In the genomic region with DNA sequence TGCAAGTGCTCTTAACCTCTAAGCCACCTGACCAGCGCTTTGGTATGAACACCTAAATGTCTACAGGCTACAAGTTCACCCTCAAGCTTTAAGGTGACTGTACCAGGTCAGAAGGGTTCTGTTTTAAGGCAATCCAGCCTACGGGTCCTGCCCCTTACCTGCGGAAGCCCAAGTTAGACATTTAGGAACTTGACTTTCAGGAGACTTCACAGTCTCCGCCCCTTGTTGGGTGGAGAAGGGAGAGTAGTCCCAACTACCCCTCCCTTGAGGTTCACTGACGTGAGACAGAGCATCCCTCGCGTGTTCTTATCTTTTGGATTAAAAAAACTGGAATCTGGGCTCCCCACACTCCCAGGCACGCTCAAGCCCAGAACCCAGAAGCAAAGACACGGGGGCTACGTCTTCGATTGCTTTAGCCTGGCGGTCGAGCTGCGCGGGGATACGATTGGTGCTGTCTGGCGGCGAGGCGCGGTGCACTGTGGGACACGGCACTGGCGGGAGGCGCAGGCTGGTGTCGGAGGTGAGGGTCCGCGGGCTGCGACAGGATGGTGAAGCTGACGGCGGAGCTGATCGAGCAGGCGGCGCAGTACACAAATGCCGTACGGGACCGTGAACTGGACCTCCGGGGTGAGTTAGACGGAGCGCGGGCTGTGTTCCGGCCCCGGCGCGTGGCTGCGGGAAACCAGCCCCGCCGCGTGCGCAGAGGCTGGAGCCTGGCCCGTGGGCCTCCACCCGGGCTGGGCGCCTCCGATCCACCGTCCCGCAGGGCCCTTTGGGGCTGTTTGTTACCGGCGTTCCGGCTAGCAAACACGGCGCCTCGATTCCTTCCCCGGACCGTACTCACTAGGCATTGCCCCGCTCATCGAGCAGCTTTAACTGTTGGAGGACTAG, we compare ENCODE assay signal across 8 mouse cellular contexts. TPM values are rescaled to one million over a fixed set of nuclear protein-coding genes. Genes with fewer than 3 reads are reported as not detected.
A peak's percentile ranks its signal among the peaks of the same experiment; 100 is the strongest.
DNase-seq lines count a peak whose midpoint lies in the region; ATAC-seq and TF ChIP-seq lines count a peak whose summit lies in the region.

No protein-coding gene starts in this region.

- TF ChIP-seq CTCF in CH12.LX (conservative IDR thresholded peaks at IDR 0.05 in 1 of 2, IDR thresholded peaks at IDR 0.05 in 1 of 2; ENCODE audit: low read depth in 2 of 2, low read length in 2 of 2): no peak
- peak; percentile 26; the same call in 1 of the 2 replicates for TF ChIP-seq CTCF in liver, embryonic 14.5 days (IDR thresholded peaks at IDR 0.05; ENCODE audit: low read depth)

- H3K4me3 ChIP-seq in CH12.LX (replicated peaks in 1 of 3; ENCODE audit: low read depth in 2 of 3, low read length in 2 of 3, poor library complexity in 1 of 3): peak overlapping the region; percentile 70 to 93 (median 93)
- peak overlapping the region; percentile 97 for H3K4me3 ChIP-seq in forebrain, embryonic 10.5 days
- peak overlapping the region; percentile 94 for H3K4me3 ChIP-seq in heart, embryonic 15.5 days
- H3K4me3 ChIP-seq in liver, embryonic 14.5 days (ENCODE audit: insufficient read depth in 1 of 2, low read depth in 2 of 2, low read length in 2 of 2): peak overlapping the region; percentile 72 to 82
- H3K4me3 ChIP-seq in stomach, embryonic 15.5 days (replicated peaks): peak overlapping the region; percentile 87

- H3K9ac ChIP-seq in CH12.LX (ENCODE audit: insufficient read depth, low read depth): peak overlapping the region; percentile 68
- peak overlapping the region; percentile 90 for H3K9ac ChIP-seq in heart, embryonic 15.5 days
- H3K9ac ChIP-seq in liver, embryonic 14.5 days (replicated peaks): peak overlapping the region; percentile 89
- H3K9ac ChIP-seq in stomach, embryonic 15.5 days: peak overlapping the region; percentile 94

- peaks cover 44% of the 10 kb centered on the region for H3K79me2 ChIP-seq in CH12.LX (replicated peaks; ENCODE audit: control insufficient read depth, extremely low read depth, insufficient read depth, poor library complexity, severe bottlenecking)

- peak overlapping the region; percentile 67 for H3K4me2 ChIP-seq in CH12.LX (ENCODE audit: insufficient read depth, low read depth, poor library complexity, severe bottlenecking)
- H3K4me2 ChIP-seq in heart, embryonic 15.5 days: peak overlapping the region; percentile 78
- H3K4me2 ChIP-seq in liver, embryonic 14.5 days (ENCODE audit: low read depth): peak overlapping the region; percentile 68
- H3K4me2 ChIP-seq in stomach, embryonic 15.5 days: peak overlapping the region; percentile 86

- in situ Hi-C loops in CH12.LX (cut with MboI; ENCODE audit: low pct_ligation_motif_present, low pct_unique_long_range_greater_than_20kb, low sequenced_read_pairs): no loop called here

- no peaks in the 10 kb centered on the region for H3K27me3 ChIP-seq in CH12.LX (replicated peaks)
- H3K27me3 ChIP-seq in forebrain, embryonic 10.5 days (ENCODE audit: poor library complexity, severe bottlenecking): 0 out of 2 replicates have a peak, but pooled peaks cover 8% of the 10 kb centered on the region
- no peaks in the 10 kb centered on the region for H3K27me3 ChIP-seq in heart, embryonic 15.5 days
- H3K27me3 ChIP-seq in liver, embryonic 14.5 days (ENCODE audit: control insufficient read depth, insufficient read depth, low read length): no peaks in the 10 kb centered on the region
- H3K27me3 ChIP-seq in stomach, embryonic 15.5 days (replicated peaks): no peaks in the 10 kb centered on the region

- peaks cover 4 to 22% of the 10 kb centered on the region in 2 experiments; a peak in 3 of 4 replicates for H3K4me1 ChIP-seq in CH12.LX (ENCODE audit: control insufficient read depth in 1 of 2, insufficient read depth in 2 of 2)
- peaks cover 22% of the 10 kb centered on the region for H3K4me1 ChIP-seq in forebrain, embryonic 10.5 days
- H3K4me1 ChIP-seq in heart, embryonic 15.5 days (replicated peaks): peaks cover 12% of the 10 kb centered on the region
- H3K4me1 ChIP-seq in liver, embryonic 14.5 days (replicated peaks; ENCODE audit: control insufficient read depth in 2 of 2, insufficient read depth in 2 of 2, low read length in 1 of 2): peaks cover 7 to 11% of the 10 kb centered on the region in 2 experiments; a peak in 3 of 4 replicates
- peaks cover 7% of the 10 kb centered on the region; the same call in 1 of the 2 replicates for H3K4me1 ChIP-seq in stomach, embryonic 15.5 days

- WGBS in forebrain, embryonic 10.5 days: under 1% methylated on average over 64 of the region's 64 CpGs
- WGBS in heart, embryonic 15.5 days: under 1% methylated on average over 64 of the region's 64 CpGs
- WGBS in liver, embryonic 14.5 days (ENCODE audit: insufficient replicate concordance): under 1% methylated on average over 64 of the region's 64 CpGs
- under 1% methylated on average over 64 of the region's 64 CpGs for WGBS in stomach, embryonic 15.5 days

- dilution Hi-C loops in CH12.LX (cut with MboI; ENCODE audit: extremely low pct_ligation_motif_present, extremely low pct_unique_long_range_greater_than_20kb, low sequenced_read_pairs): no loop called here

- H3K27ac ChIP-seq in CH12.LX (ENCODE audit: insufficient read depth, low read depth): no peak overlapping the region
- H3K27ac ChIP-seq in forebrain, embryonic 10.5 days: peak overlapping the region; percentile 93
- peak overlapping the region; percentile 74 for H3K27ac ChIP-seq in heart, embryonic 15.5 days
- peak overlapping the region; percentile 21 for H3K27ac ChIP-seq in liver, embryonic 14.5 days
- H3K27ac ChIP-seq in stomach, embryonic 15.5 days: peak overlapping the region; percentile 78

- TF ChIP-seq EP300 in CH12.LX (IDR thresholded peaks at IDR 0.05; ENCODE audit: low read length): no peak
- TF ChIP-seq EP300 in liver, embryonic 14.5 days (IDR thresholded peaks at IDR 0.05; ENCODE audit: low read depth): no peak

- peaks cover 14 to 32% of the 10 kb centered on the region in 2 experiments for H3K36me3 ChIP-seq in CH12.LX (replicated peaks in 1 of 2; ENCODE audit: control insufficient read depth in 1 of 2, insufficient read depth in 1 of 2, low read length in 1 of 2)
- peaks cover 31% of the 10 kb centered on the region for H3K36me3 ChIP-seq in forebrain, embryonic 10.5 days (replicated peaks)
- H3K36me3 ChIP-seq in heart, embryonic 15.5 days: peaks cover 19% of the 10 kb centered on the region
- peaks cover 26% of the 10 kb centered on the region for H3K36me3 ChIP-seq in liver, embryonic 14.5 days (replicated peaks; ENCODE audit: control insufficient read depth, insufficient read depth, low read depth)
- peaks cover 15% of the 10 kb centered on the region; the same call in 1 of the 2 replicates for H3K36me3 ChIP-seq in stomach, embryonic 15.5 days

- no peaks in the 10 kb centered on the region for H3K9me3 ChIP-seq in CH12.LX (replicated peaks; ENCODE audit: low read length)
- H3K9me3 ChIP-seq in forebrain, embryonic 10.5 days: no peaks in the 10 kb centered on the region
- H3K9me3 ChIP-seq in heart, embryonic 15.5 days (replicated peaks): no peaks in the 10 kb centered on the region
- H3K9me3 ChIP-seq in liver, embryonic 14.5 days (ENCODE audit: control insufficient read depth, low read length): no peaks in the 10 kb centered on the region
- no peaks in the 10 kb centered on the region for H3K9me3 ChIP-seq in stomach, embryonic 15.5 days

- peak; percentile 89 for TF ChIP-seq POLR2A in CH12.LX (IDR thresholded peaks at IDR 0.05; ENCODE audit: low read depth, low read length)

- TF ChIP-seq RAD21 in CH12.LX (IDR thresholded peaks at IDR 0.05; ENCODE audit: low read depth, low read length): no peak

- peak; percentile 91 for ATAC-seq in heart, embryonic 15.5 days (replicated peaks; ENCODE audit: insufficient number of reproducible peaks, insufficient read depth, low FRiP score, low read depth)
- peak; percentile 93 for ATAC-seq in liver, embryonic 14.5 days (ENCODE audit: insufficient read depth)
- peak; percentile 93 for ATAC-seq in stomach, embryonic 15.5 days (ENCODE audit: insufficient read depth, low FRiP score, low read depth)

- peak; percentile 77 for DNase-seq in CH12.LX (ENCODE audit: extremely low read depth)
- DNase-seq in c-Kit-positive CD71-negative TER-119-negative erythroid progenitor cells, embryonic 14.5 days (ENCODE audit: low read depth): peak; percentile 66
- peak; percentile 89 for DNase-seq in forebrain, embryonic 10.5 days (ENCODE audit: extremely low spot score, low spot score)
- peak; percentile 91 to 94 for DNase-seq in kidney, postnatal 25 days
- peak; percentile 68 to 71 (median 69) for DNase-seq in liver, embryonic 14.5 days (ENCODE audit: low read depth in 3 of 3, low spot score in 3 of 3)
- DNase-seq in neural tube, embryonic 10.5 days (ENCODE audit: extremely low spot score, low spot score): peak; percentile 89

RNA-seq across cellular contexts. Expression of a gene that starts 1.5 kb away (rescaled TPM):
- total RNA-seq in CH12.LX (2012; rRNA removed) (146 and 218 TPM in 2 replicates), CH12.LX (2014; rRNA removed) (189 and 212 TPM in 2 replicates)
- polyA plus RNA-seq in CH12.LX (2012; ENCODE audit: insufficient read length, low read depth): 189 and 207 TPM in 2 replicates
- 292 and 294 TPM in 2 replicates for polyA plus RNA-seq in forebrain, embryonic 10.5 days (2016; fragmentation: Nextera tagmentation; extraction: Ambion mirVana)
- 86.1 and 90.1 TPM in 2 replicates for polyA plus RNA-seq in heart, embryonic 15.5 days (2015; fragmentation: Nextera tagmentation; extraction: Ambion mirVana)
- polyA plus RNA-seq in liver, embryonic 14.5 days (2012; rRNA removed): 23.5 and 43.9 TPM in 2 replicates
- polyA plus RNA-seq in liver, embryonic 14.5 days (2014; fragmentation: Nextera tagmentation; extraction: Ambion mirVana): 88.4 and 94.2 TPM in 2 replicates
- 150 and 164 TPM in 2 replicates for polyA plus RNA-seq in stomach, embryonic 15.5 days (2015; fragmentation: Nextera tagmentation; extraction: Ambion mirVana)

RNA-seq across cellular contexts. Expression of a gene that starts 16.9 kb away (rescaled TPM):
- total RNA-seq in CH12.LX (2012; rRNA removed) (not detected in 2 replicates), CH12.LX (2014; rRNA removed) (not detected in 2 replicates)
- polyA plus RNA-seq in CH12.LX (2012; ENCODE audit: insufficient read length, low read depth): not detected in 2 replicates
- not detected in 2 replicates for polyA plus RNA-seq in forebrain, embryonic 10.5 days (2016; fragmentation: Nextera tagmentation; extraction: Ambion mirVana)
- not detected in 2 replicates for polyA plus RNA-seq in heart, embryonic 15.5 days (2015; fragmentation: Nextera tagmentation; extraction: Ambion mirVana)
- polyA plus RNA-seq in liver, embryonic 14.5 days (2012; rRNA removed): not detected in 2 replicates
- polyA plus RNA-seq in liver, embryonic 14.5 days (2014; fragmentation: Nextera tagmentation; extraction: Ambion mirVana): not detected in 2 replicates
- polyA plus RNA-seq in stomach, embryonic 15.5 days (2015; fragmentation: Nextera tagmentation; extraction: Ambion mirVana): not detected in 2 replicates

RNA-seq across cellular contexts. Expression of a gene that starts 19.1 kb away (rescaled TPM):
- total RNA-seq in CH12.LX (2012; rRNA removed) (75.0 and 113 TPM in 2 replicates), CH12.LX (2014; rRNA removed) (101 and 120 TPM in 2 replicates)
- polyA plus RNA-seq in CH12.LX (2012; ENCODE audit: insufficient read length, low read depth): 112 and 123 TPM in 2 replicates
- polyA plus RNA-seq in forebrain, embryonic 10.5 days (2016; fragmentation: Nextera tagmentation; extraction: Ambion mirVana): 81.4 and 84.2 TPM in 2 replicates
- polyA plus RNA-seq in heart, embryonic 15.5 days (2015; fragmentation: Nextera tagmentation; extraction: Ambion mirVana): 64.5 and 70.4 TPM in 2 replicates
- 23.6 and 39.8 TPM in 2 replicates for polyA plus RNA-seq in liver, embryonic 14.5 days (2012; rRNA removed)
- polyA plus RNA-seq in liver, embryonic 14.5 days (2014; fragmentation: Nextera tagmentation; extraction: Ambion mirVana): 56.4 and 62.7 TPM in 2 replicates
- polyA plus RNA-seq in stomach, embryonic 15.5 days (2015; fragmentation: Nextera tagmentation; extraction: Ambion mirVana): 121 and 130 TPM in 2 replicates

RNA-seq across cellular contexts. Expression of a gene that starts 49.0 kb away (rescaled TPM):
- total RNA-seq in CH12.LX (2012; rRNA removed): 2.3 and 2.4 TPM in 2 replicates
- 5.5 and 5.9 TPM in 2 replicates for total RNA-seq in CH12.LX (2014; rRNA removed)
- polyA plus RNA-seq in CH12.LX (2012; ENCODE audit: insufficient read length, low read depth): 2.3 and 2.5 TPM in 2 replicates
- 13.1 and 13.5 TPM in 2 replicates for polyA plus RNA-seq in forebrain, embryonic 10.5 days (2016; fragmentation: Nextera tagmentation; extraction: Ambion mirVana)
- polyA plus RNA-seq in heart, embryonic 15.5 days (2015; fragmentation: Nextera tagmentation; extraction: Ambion mirVana): 12.7 and 13.4 TPM in 2 replicates
- 5.7 and 7.9 TPM in 2 replicates for polyA plus RNA-seq in liver, embryonic 14.5 days (2012; rRNA removed)
- polyA plus RNA-seq in liver, embryonic 14.5 days (2014; fragmentation: Nextera tagmentation; extraction: Ambion mirVana): 9.0 and 11.0 TPM in 2 replicates
- 12.5 and 14.0 TPM in 2 replicates for polyA plus RNA-seq in stomach, embryonic 15.5 days (2015; fragmentation: Nextera tagmentation; extraction: Ambion mirVana)
